16 mouse cellular contexts compared by ENCODE assay signal in genomic region chr16:65458234-65458633, GRCm38 (mm10).
"Had no signal": no experiment of that assay in that cellular context is flagged by ENCODE, and none has a peak within 500 bp of the region (broad histone marks: within the 10 kb centered on the region; RNA-seq: fewer than 3 reads in every experiment).

No protein-coding gene starts in this region.

- H3K9ac ChIP-seq: liver, embryonic 13.5 days; midbrain, embryonic 12.5 days; midbrain, embryonic 15.5 days; neural tube, embryonic 13.5 days; stomach, embryonic 15.5 days had no signal

- H3K9me3 ChIP-seq: liver, embryonic 13.5 days; midbrain, embryonic 12.5 days; midbrain, embryonic 15.5 days; neural tube, embryonic 13.5 days; stomach, embryonic 15.5 days had no signal

- H3K27me3 ChIP-seq: liver, embryonic 13.5 days; midbrain, embryonic 12.5 days; midbrain, embryonic 15.5 days; neural tube, embryonic 13.5 days; stomach, embryonic 15.5 days had no signal

- H3K36me3 ChIP-seq: liver, embryonic 13.5 days; midbrain, embryonic 12.5 days; midbrain, embryonic 15.5 days; neural tube, embryonic 13.5 days; stomach, embryonic 15.5 days had no signal

- H3K4me2 ChIP-seq: liver, embryonic 13.5 days; midbrain, embryonic 12.5 days; midbrain, embryonic 15.5 days; neural tube, embryonic 13.5 days; stomach, embryonic 15.5 days had no signal

- DNase-seq: kidney, adult 11 months; kidney, adult 8-10 months; kidney, postnatal 14 days; kidney, postnatal 4 days; layer of hippocampus, adult 9-11 months; liver, embryonic 13.5 days; lung, adult 2 months; lung, postnatal 14 days; right cerebral cortex, postnatal 4 days; thymus, postnatal 25 days had no signal

- H3K27ac ChIP-seq: layer of hippocampus, adult 2 months; liver, embryonic 13.5 days; midbrain, embryonic 12.5 days; midbrain, embryonic 15.5 days; neural tube, embryonic 13.5 days; stomach, embryonic 15.5 days had no signal

- ATAC-seq: midbrain, embryonic 15.5 days had no signal

- H3K4me3 ChIP-seq: layer of hippocampus, adult 2 months; liver, embryonic 13.5 days; midbrain, embryonic 12.5 days; midbrain, embryonic 15.5 days; myocyte; neural tube, embryonic 13.5 days; stomach, embryonic 15.5 days had no signal

- H3K4me1 ChIP-seq: liver, embryonic 13.5 days; midbrain, embryonic 12.5 days; midbrain, embryonic 15.5 days; neural tube, embryonic 13.5 days; stomach, embryonic 15.5 days had no signal
